Mouse (Mus musculus) Patski (cell line): ENCODE data around the gene Ostn. TPM values are rescaled to one million over a fixed set of nuclear protein-coding genes. Genes with fewer than 3 reads are reported as not detected.

Experiments used
- ATAC-seq: fragments of 100-300 bp; one replicate; pipeline ENCODE4 v1.8.0; 2021
- CTCF ChIA-PET: fragments of 350-600 bp; sonication (Branson Sonifier 250); formaldehyde crosslinking; loops from one replicate; lab custom pipeline; 2022; ENCODE audit warnings: inconsistent platforms; lab: Charles Lee
- POLR2A ChIA-PET: fragments of 350-600 bp; sonication (Branson Sonifier 250); formaldehyde crosslinking; loops from one replicate; lab custom pipeline; 2022; ENCODE audit warnings: antibody characterized with exemption, inconsistent platforms; lab: Charles Lee
- DNase-seq: peaks from one replicate; pipeline ENCODE4 v3.0.0-alpha.2; 2011; ENCODE audit warnings: low read depth, low spot score
- H3K27me3 ChIP-seq: fragments of 371-371 bp; one replicate; pipeline ENCODE4 v1.5.1; 2021
- CTCF ChIP-seq: fragments of 100-300 bp; IDR thresholded peaks from one replicate; pipeline ENCODE4 v1.5.1; 2021
- in situ Hi-C: fragments of 300-500 bp; cut with MboI; formaldehyde crosslinking; loops from 3 replicates; pipeline ENCODE4 v1.11.1; 2018; ENCODE audit warnings: low pct_unique_long_range_greater_than_20kb, mixed read lengths
- polyA plus RNA-seq: library from polyadenylated mRNA; unstranded; gene quantifications from one replicate; pipeline ENCODE4 v1.2.3, GENCODE M21; 2021

The Ostn gene
- polyA plus RNA-seq, 1 experiment from 2014 or later = 0.23 TPM

DNA sequence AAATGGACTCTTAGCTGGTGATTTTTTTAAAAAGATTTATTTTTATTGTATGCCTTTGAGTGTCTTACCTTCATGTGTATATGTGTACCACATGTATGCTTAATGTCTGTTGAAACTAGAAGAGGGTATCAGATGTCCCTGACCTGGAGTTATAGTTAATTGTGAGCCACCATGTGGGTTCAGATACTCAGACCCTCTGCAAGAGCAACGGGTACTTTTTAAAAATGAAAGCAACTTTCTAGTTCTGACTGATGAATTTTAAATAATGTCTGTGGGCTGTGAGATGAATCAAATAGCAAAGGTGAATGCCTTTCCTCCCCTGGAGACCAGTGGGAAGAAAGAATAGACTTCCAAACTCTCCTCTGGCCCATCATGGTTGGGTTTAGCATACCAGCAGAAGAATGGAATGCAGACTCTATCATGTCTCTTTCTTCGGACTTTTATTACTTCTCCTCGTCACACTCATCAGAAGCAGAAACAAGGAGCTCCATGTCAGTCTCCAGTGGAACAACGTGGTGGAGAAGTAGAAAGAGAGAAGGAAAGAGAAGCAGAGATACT is 79.6 kb downstream of the Ostn start:
- POLR2A ChIA-PET = no interaction called here
- CTCF ChIA-PET = interaction anchor here (1.3 to 1.4 kb wide), 2 partner anchors 56 to 121 kb away, joined by 3 read pairs; no protein-coding TSS in a partner anchor
- DNase-seq = no peak
- no peak for TF ChIP-seq CTCF
- ATAC-seq = no peak
- H3K27me3 ChIP-seq = no peaks in the 10 kb centered on the region
- in situ Hi-C loops = no loop called here

- TF ChIP-seq CTCF = no peak
- no peak for ATAC-seq
- H3K27me3 ChIP-seq = no peaks in the 10 kb centered on the region
- CTCF ChIA-PET = interaction anchor here (1.4 kb wide), 1 partner anchor 55 kb away, joined by 3 read pairs; no protein-coding TSS in a partner anchor
- in situ Hi-C loops = no loop called here
- POLR2A ChIA-PET = no interaction called here
- DNase-seq = no peak
These were observed 80.6 kb downstream of the Ostn start for GRCm38 (mm10) chr16:27387634-27388611.

GRCm38 (mm10) chr16:27388761-27389451 is 81.6 kb downstream of the Ostn start, which contains the start of gene Ccdc50:
Gene Ccdc50, plus strand, starts transcription at chr16:27388869.
- TF ChIP-seq CTCF = no peak
- in situ Hi-C loops = no loop called here
- ChIA-PET POLR2A (interaction anchor here (1.3 kb wide), 1 partner anchor 64 kb away, joined by 3 read pairs; no protein-coding TSS in a partner anchor), CTCF (interaction anchor here (1.1 to 1.4 kb wide), 2 partner anchors 10 to 1048 kb away, joined by 3 read pairs; no protein-coding TSS in a partner anchor)
- peak; percentile 89 for ATAC-seq
- peak; percentile 22 for DNase-seq
- no peaks in the 10 kb centered on the region for H3K27me3 ChIP-seq

GRCm38 (mm10) chr16:27389534-27390282 is 82.4 kb downstream of the Ostn start:
- H3K27me3 ChIP-seq = no peaks in the 10 kb centered on the region
- ATAC-seq = peak; percentile 17
- CTCF ChIA-PET = interaction anchor here (0.7 to 1.4 kb wide), 4 partner anchors 10 to 1048 kb away, joined by 3 read pairs; no protein-coding TSS in a partner anchor
- POLR2A ChIA-PET = interaction anchor here (1.3 to 1.4 kb wide), 2 partner anchors 12 to 65 kb away, joined by 3 read pairs; no protein-coding TSS in a partner anchor
- DNase-seq = peak; percentile 54
- no peak for TF ChIP-seq CTCF
- in situ Hi-C loops = loop anchor here (10.0 kb wide), 1 partner anchor 785 kb away; no protein-coding TSS in a partner anchor

- ChIA-PET POLR2A (interaction anchor here (1.3 to 1.4 kb wide), 2 partner anchors 11 to 66 kb away, joined by 3 read pairs; no protein-coding TSS in a partner anchor), CTCF (interaction anchor here (0.7 to 1.4 kb wide), 4 partner anchors 9 to 111 kb away, joined by 3 to 4 read pairs (median 3); no protein-coding TSS in a partner anchor)
- H3K27me3 ChIP-seq = no peaks in the 10 kb centered on the region
- DNase-seq = no peak
- ATAC-seq = no peak
- in situ Hi-C loops = loop anchor here (10.0 kb wide), 1 partner anchor 786 kb away; no protein-coding TSS in a partner anchor
- TF ChIP-seq CTCF = no peak
These were observed 83.0 kb downstream of the Ostn start for GRCm38 (mm10) chr16:27390306-27390705.

DNA sequence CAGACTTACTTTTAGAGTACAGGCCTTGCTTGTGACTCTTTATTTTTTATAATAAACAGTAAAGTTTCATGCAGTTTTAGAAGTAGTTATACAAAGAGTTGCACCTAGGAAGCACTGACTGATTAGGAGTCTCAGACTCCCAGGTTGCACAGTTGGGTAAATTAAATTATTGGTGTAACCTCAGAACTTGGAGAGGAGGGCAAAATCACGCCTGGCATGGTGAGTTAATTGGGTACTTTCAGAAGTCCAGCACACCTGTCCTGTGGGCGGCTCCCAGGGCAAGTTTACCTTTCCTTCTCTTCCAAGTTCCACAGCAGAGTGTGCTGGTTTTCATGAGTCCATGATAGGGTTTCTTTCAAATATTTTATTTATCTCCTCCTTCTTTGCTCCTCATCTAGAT is 84.6 kb downstream of the Ostn start:
- DNase-seq (no peak), ATAC-seq (no peak)
- no peak for TF ChIP-seq CTCF
- ChIA-PET POLR2A (no interaction called here), CTCF (no interaction called here)
- H3K27me3 ChIP-seq = no peaks in the 10 kb centered on the region
- in situ Hi-C loops = loop anchor here (10.0 kb wide), 1 partner anchor 787 kb away; no protein-coding TSS in a partner anchor

- DNase-seq = no peak
- no peaks in the 10 kb centered on the region for H3K27me3 ChIP-seq
- no peak for TF ChIP-seq CTCF
- in situ Hi-C loops = loop anchor here (10.0 kb wide), 1 partner anchor 791 kb away; no protein-coding TSS in a partner anchor
- ChIA-PET CTCF (no interaction called here), POLR2A (no interaction called here)
- ATAC-seq = no peak
These were observed 88.2 kb downstream of the Ostn start for GRCm38 (mm10) chr16:27395251-27396037.

DNA sequence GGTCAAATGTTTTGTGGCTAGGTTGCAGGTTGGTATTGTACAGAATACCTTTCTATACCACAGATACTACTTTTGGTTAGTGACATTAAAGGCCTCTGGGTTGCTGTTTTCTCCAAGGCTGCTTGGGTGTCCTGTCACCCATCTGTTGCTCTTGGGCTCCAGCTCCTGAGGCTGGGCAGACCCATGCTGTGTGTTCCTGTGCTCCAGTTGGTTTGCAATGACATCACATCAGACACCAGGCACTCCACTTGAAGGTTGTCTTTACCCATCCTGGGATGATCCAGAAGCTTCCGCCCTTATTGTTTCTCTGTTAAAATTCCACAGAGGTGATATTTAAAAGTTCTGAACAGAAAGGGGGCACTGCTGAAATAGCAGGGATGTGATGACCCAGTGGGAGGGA is 89.7 kb downstream of the Ostn start:
- in situ Hi-C loops = loop anchor here (10.0 kb wide), 1 partner anchor 792 kb away; no protein-coding TSS in a partner anchor
- DNase-seq (no peak), ATAC-seq (no peak)
- ChIA-PET POLR2A (no interaction called here), CTCF (interaction anchor here (0.8 to 1.2 kb wide), 2 partner anchors 14 to 47 kb away, joined by 3 to 4 read pairs; no protein-coding TSS in a partner anchor)
- H3K27me3 ChIP-seq = no peaks in the 10 kb centered on the region
- no peak for TF ChIP-seq CTCF
